Mouse (Mus musculus) megakaryocyte, embryonic 14.5 days (primary cell): ENCODE measurements at regions not wholly inside any gene's neighbourhood (a gene's known extent, or its start where the extent isn't known, plus 50 kb on each side); places are given as distances from the start of the nearest gene placed in this dataset.

Source experiments
- H3K27me3 ChIP-seq: replicated peaks from 2 replicates; pipeline ENCODE3; 2012; ENCODE audit warnings: inconsistent platforms
- H3K36me3 ChIP-seq: replicated peaks from 2 replicates; pipeline ENCODE3; 2012; ENCODE audit warnings: low read length, inconsistent platforms, mixed read lengths
- H3K4me1 ChIP-seq: 2 replicates; pipeline ENCODE4 v1.6.1; 2012; ENCODE audit warnings: inconsistent platforms
- H3K4me3 ChIP-seq: replicated peaks from 2 replicates; pipeline ENCODE3; 2012; ENCODE audit warnings: moderate library complexity, mild to moderate bottlenecking, inconsistent platforms
- H3K9me3 ChIP-seq: 2 replicates; pipeline ENCODE4 v1.6.1; 2012; ENCODE audit warnings: inconsistent platforms
- FLI1 ChIP-seq: IDR thresholded peaks from 2 replicates; pipeline ENCODE4 v1.6.1; 2012; ENCODE audit warnings: low read length, inconsistent platforms, mixed read lengths
- GATA1 ChIP-seq: IDR thresholded peaks from 3 replicates; pipeline ENCODE4 v1.6.1; 2012; ENCODE audit warnings: mixed read lengths, low read length, inconsistent platforms, borderline replicate concordance

DNA sequence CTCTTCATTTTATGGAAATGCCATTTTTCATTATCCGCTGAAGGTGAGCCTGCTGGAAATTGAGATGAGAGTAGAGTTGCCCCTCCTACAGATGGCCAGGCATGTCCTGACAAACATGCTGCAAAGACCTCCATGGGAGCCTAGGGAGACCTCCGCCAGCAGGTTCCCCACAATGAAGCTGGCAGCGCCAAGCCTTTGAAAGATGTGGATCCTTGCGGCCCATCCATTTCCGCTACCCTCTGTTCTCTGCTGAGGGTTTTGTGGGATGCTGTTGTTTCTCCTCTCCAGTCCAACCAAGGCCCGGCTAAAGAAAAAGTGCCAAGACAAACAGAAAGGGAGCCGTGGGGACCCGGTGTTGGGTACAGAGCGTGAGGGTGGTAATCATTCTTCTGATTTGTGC lies 458.3 kb upstream of the Smim15 start:
- no peaks in the 10 kb centered on the region for H3K36me3 ChIP-seq
- no peaks in the 10 kb centered on the region for H3K27me3 ChIP-seq
- peaks cover 13% of the 10 kb centered on the region; the same call in 1 of the 2 replicates for H3K4me1 ChIP-seq
- TF ChIP-seq GATA1 (no peak), FLI1 (no peak)
- H3K9me3 ChIP-seq, result no peaks in the 10 kb centered on the region
- no peak overlapping the region for H3K4me3 ChIP-seq

DNA sequence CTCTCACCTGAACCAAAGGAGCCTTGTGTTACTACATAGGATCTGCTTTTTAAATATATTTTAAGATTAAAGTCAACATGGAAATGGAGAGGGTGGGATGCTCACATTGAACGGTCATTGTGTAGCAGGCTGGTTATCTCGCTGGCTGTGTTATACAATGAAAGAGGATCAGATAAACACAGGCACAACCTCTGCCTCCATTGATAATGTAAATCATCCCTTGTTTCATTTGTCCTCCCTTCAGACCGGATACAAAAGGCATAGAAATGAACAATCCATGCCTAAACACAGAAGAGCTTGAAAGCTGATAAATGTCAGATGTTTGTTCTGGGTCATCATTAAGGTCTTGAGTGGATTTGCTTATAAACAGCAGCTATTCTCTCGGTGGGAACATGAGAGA lies 458.9 kb upstream of the Smim15 start:
- Histone ChIP-seq H3K4me1 (peaks cover 13% of the 10 kb centered on the region; the same call in 1 of the 2 replicates), H3K9me3 (no peaks in the 10 kb centered on the region), H3K27me3 (no peaks in the 10 kb centered on the region), H3K36me3 (no peaks in the 10 kb centered on the region), H3K4me3 (no peak overlapping the region)
- no peak for TF ChIP-seq FLI1
- TF ChIP-seq GATA1, result no peak

DNA sequence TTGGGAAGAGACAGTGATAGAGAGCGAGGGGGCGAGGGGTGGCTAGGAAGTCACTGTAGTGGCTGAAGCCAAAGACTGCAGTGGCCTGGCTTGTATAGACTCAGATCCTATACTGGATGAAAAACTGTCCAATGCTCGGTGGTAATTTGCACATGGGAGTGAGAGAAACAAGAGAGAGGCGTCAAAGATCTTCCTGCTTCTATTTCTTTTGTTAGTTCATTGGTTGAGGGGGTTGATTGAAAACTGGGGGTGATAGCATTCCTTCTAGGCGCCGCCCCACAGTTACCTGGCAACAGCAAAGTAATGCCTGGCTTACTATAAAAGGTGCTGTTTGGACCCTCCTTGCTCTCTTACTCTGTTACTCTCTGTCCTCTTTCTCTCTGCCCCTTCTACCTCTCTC lies 465.3 kb upstream of the Smim15 start:
- no peak for TF ChIP-seq GATA1
- H3K36me3 ChIP-seq, result no peaks in the 10 kb centered on the region

DNA sequence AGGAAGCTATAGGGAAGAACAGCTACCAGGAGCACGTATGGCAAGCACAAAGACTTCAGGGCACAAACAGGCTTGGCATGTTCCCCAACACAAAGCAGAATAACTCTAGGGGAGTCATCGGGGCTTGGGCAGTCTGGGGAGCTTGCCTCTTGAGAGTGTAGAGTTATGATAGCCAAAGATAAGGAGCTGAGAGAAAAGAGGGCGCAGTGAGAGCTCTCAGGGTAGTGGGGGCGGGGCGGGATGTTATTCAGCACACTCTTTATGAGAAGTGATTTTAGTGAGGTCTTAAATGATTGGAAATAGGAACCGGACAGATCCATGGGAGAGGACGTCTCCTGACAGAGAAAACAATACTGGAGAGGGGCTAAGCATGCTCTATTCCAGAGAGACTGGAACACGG lies 466.4 kb upstream of the Smim15 start:
- peaks cover 57% of the 10 kb centered on the region for H3K4me1 ChIP-seq
- H3K9me3 ChIP-seq, result no peaks in the 10 kb centered on the region
- H3K36me3 ChIP-seq, result no peaks in the 10 kb centered on the region
- H3K27me3 ChIP-seq, result no peaks in the 10 kb centered on the region
- TF ChIP-seq GATA1, result no peak
- no peak for TF ChIP-seq FLI1
- H3K4me3 ChIP-seq, result peak overlapping the region; percentile 64

More for the DNA sequence above, 465.3 kb upstream of the Smim15 start:
- H3K4me3 ChIP-seq, result no peak overlapping the region
- no peaks in the 10 kb centered on the region for H3K9me3 ChIP-seq
- H3K4me1 ChIP-seq, result peaks cover 49% of the 10 kb centered on the region
- H3K27me3 ChIP-seq, result no peaks in the 10 kb centered on the region

DNA sequence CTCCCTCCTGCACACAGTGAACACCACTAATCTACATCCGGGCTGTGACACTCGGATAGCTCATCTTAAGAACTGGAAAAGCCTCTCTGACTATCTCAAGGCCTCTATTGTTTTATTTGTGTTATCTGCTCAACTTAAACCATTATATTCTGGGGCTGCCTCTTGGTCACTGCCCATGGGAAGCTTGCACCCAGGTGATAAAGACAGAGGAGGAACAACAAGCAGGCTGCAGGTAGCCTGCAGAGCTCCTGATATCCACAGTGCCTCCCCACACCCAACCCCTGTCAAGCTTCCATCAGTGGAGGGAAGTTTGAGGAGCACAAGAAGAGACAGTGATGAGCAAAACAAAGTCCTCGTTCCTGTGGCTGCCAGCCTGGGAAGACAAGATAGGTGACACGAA lies 467.0 kb upstream of the Smim15 start:
- H3K4me3 ChIP-seq, result peak overlapping the region; percentile 53
- H3K36me3 ChIP-seq, result no peaks in the 10 kb centered on the region
- TF ChIP-seq GATA1 (no peak), FLI1 (no peak)
- no peaks in the 10 kb centered on the region for H3K9me3 ChIP-seq
- peaks cover 1% of the 10 kb centered on the region for H3K27me3 ChIP-seq
- peaks cover 61% of the 10 kb centered on the region for H3K4me1 ChIP-seq

DNA sequence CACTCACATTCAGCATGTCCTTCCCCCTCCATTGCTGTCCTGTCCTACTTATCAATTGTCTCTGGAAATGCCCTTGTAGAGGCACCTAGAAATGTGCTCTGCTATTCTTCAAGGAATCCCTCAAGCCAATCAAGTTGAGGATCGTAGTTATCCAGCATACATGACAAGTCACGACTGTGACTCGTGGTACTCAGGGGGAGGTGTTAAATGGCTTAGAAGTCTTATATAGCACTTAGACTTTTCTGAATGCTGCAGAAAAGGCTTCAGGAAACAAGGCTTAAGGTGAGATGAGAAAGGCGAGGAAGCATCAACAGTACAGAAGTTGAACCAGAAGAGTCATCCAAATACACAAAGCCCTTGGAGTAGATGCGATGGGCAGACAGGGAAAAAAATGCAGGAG lies 467.5 kb upstream of the Smim15 start:
- Histone ChIP-seq H3K4me3 (no peak overlapping the region), H3K27me3 (peaks cover 1% of the 10 kb centered on the region), H3K4me1 (peaks cover 65% of the 10 kb centered on the region), H3K9me3 (no peaks in the 10 kb centered on the region), H3K36me3 (no peaks in the 10 kb centered on the region)
- TF ChIP-seq GATA1 (no peak), FLI1 (no peak)

DNA sequence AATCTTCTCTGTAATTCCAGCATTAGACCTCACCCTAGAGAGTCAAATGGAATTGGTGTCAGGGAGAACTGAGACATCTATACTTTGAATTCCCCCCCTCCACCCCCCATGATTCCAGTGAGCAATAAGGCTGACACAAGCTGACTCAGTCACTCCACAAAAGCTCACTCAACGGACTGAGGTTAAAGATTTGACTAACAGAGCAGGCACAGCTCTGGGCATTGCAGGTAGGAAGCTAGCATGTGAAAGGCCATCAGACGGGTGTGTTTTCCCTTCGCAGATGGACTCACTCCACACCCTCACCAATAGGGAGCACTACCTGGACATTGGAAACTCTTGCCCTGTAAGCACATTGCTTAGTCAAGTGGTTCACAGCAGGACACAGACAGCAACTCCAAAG lies 469.2 kb upstream of the Smim15 start:
- peaks cover 1% of the 10 kb centered on the region for H3K27me3 ChIP-seq
- no peaks in the 10 kb centered on the region for H3K9me3 ChIP-seq
- H3K4me1 ChIP-seq, result peaks cover 65% of the 10 kb centered on the region
- no peaks in the 10 kb centered on the region for H3K36me3 ChIP-seq
- H3K4me3 ChIP-seq, result no peak overlapping the region
- TF ChIP-seq FLI1 (no peak), GATA1 (no peak)

DNA sequence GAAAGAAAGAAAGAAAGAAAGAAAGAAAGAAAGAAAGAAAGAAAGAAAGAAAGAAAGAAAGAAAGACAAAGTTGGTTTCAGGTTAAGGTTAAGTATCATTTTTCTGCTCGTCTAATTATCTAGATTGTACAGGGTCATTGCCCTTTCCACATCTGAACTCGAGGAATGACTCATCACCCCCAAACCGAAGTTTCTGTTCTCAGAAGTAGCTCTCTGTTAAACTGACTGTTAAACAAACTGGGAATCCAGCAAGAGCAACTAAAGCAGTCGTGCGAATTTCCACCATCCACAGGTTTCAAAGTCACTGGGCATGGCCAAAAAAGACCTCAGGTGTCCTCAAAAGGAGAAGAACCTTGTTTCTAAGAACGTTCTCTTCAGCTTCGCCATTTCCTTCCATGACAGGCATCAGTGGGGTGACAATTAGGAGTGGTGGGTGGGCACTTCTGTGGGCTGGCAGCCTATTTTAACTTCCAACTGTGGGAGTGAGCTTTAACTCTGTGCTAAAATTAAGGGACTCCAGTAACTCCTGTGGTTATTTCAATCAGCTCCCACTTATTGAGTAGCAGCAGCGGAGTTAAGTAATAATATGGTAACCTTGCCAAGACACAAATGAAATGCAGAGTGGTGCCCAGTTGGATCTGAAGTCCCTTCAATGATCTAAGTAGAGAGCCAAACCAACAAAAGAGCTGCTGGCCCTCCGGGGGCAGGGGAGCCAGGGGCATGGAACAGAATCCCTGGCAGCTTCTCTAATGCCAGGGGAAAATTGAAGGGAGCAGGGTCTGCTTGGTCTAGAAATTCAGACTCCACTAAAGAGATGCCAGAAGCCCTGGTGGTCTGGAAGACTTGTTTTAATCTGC lies 470.5 kb upstream of the Smim15 start:
- TF ChIP-seq FLI1 (no peak), GATA1 (no peak)
- Histone ChIP-seq H3K9me3 (no peaks in the 10 kb centered on the region), H3K27me3 (peaks cover 1% of the 10 kb centered on the region), H3K36me3 (no peaks in the 10 kb centered on the region), H3K4me1 (peaks cover 68% of the 10 kb centered on the region), H3K4me3 (no peak overlapping the region)

DNA sequence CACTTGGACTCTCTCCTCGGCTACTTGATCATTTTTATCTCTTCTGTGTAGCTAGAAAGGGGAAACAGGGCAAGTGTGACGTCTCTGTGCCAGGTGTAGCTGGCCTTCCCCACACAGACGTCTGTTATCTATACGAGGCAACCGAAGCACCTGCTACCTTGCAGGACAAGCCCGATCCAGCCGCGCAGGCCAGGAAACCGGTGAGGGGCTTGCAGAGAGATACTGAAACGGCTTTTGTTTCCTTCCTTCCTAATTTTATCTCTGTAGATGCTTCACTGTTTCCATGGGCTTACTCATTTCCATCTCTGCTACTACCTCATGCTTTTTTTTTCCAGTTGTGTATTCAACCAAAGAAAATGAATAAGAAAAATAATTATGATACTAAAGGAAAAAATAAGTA lies 472.7 kb upstream of the Smim15 start:
- peaks cover 55% of the 10 kb centered on the region for H3K4me1 ChIP-seq
- peaks cover 1% of the 10 kb centered on the region for H3K27me3 ChIP-seq
- H3K9me3 ChIP-seq, result no peaks in the 10 kb centered on the region
- no peaks in the 10 kb centered on the region for H3K36me3 ChIP-seq
- TF ChIP-seq FLI1 (no peak), GATA1 (no peak)
- no peak overlapping the region for H3K4me3 ChIP-seq

DNA sequence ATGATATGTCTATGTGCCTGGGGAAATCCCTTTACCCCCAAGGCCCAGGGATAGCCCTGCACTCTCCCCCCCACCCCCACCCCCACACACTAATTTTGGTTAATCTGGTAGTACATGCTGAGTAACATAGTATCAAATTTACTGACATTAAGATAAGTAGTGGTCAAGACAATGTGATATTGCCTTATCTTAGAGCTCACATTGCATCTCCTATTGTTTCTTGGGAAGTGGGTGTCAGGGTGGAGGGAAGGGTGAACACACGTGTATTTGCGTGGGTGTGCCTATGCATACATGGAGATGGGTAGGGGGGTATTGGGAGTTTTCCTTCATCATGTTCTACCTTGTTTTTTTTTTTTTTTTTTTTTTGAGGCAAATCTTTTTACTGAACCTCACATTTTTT lies 474.8 kb upstream of the Smim15 start:
- peaks cover 35% of the 10 kb centered on the region for H3K4me1 ChIP-seq
- no peaks in the 10 kb centered on the region for H3K36me3 ChIP-seq
- peaks cover 1% of the 10 kb centered on the region for H3K27me3 ChIP-seq
- no peak overlapping the region for H3K4me3 ChIP-seq
- H3K9me3 ChIP-seq, result no peaks in the 10 kb centered on the region
- TF ChIP-seq GATA1, result no peak
